Mouse (Mus musculus): ENCODE results near the gene Hltf.

The Hltf gene

DNA sequence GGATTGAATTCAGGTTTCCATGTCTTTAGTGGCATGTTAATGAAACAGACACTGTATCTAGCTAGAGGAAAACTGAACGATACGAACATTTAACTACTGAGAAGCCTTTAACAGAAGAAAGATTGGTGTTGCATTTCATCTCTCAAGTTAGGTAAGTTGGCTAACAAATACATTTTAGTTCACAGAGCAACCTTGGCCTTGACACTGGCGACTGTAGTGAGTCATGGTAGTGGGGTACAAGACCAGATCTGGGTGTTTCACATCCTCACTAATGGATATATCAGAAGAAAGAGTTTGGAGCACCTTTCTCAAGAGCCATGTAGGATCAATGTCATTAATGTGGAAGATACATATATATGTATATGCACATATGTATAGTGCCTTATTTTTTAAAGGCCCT is 94.0 kb downstream of the Hltf start:
- no peak for DNase-seq

DNA sequence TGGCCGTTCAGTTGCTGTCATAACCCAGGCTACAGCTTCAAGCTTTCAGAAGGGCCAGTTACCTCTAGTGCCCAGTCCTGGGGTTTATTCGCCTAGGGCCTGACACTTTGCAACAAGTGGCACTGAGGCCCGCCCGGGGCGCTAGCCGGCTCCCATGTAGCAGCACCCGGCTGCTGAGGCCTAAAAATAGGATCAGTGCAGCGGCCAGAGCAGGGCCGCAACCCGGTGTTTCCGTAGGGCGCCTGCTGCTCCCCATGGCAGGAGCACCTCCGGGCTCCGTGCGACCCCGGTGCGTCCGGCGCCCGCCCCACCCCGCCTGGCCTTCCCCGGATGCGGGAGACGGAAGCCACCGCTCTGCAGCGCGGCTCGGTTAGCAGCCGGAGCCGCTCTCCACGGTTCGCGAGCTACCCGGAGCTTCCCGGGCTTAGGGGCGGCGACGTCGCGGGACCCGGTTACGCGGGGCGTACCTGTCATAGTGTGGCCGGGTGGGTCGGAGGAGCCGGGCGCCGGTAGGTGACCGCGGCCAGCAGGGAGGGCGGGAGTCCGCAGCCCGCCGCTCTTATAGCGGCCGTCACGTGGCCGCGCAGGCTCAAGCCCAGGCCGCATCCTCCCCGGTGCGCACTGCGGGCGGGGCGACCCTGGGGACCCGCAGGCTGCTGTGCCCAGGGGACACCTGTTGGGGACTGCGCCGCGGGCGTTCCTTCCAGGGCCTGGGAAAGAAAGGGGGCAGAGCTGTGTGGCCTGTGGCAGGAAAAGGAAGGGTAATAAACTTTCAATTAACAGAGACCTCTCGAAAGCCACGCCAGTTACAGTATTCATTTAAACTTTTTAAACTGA is 97.1 kb downstream of the Hltf start, which contains the start of gene Gyg:
Gene Gyg, minus strand, starts transcription at position 787 of the 837 bp plus-strand sequence.
- DNase-seq: peak; percentile 26

DNA sequence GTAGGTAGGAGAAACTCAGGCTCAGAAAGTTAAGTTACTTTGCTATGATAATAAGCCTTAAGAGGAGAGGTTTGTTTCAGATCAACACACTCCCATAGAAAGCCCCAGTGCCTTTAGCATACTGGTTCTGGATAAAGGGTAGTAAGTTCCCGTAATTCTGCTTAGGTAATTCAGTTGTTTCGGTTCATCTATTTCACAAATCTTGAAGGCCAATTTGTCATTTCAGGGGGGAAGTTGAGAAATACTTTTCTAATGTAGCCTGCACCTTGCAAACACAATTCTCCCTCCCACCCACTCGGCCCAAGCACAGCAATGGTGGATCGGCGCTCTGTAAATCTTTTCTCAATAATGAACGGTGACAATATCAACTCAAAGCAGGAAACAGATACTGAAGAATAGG is 97.9 kb downstream of the Hltf start:
- no peak for DNase-seq

DNA sequence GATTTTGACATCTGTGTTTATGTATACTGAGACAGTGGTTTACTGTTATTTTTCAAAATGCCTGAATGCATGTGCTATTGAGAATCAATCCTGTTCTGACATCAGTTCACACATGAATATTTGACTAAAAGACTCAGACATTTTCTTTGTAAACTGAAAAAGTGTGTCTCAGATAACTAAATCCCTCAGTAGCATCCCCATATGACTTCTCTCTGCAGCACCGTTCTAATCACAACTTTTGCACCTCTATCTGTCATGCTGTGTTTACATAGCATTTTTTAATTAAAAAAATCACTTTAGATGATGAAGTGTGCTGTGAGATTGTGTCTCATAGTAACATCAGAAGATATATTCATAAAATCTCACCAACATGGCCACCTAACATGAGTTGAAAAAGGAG is 109.9 kb downstream of the Hltf start:
- DNase-seq: no peak
